Mouse (Mus musculus) liver, embryonic 15.5 days (tissue): ENCODE results near the gene Pard6b. TPM values are rescaled to one million over a fixed set of nuclear protein-coding genes. Genes with fewer than 3 reads are reported as not detected.

Experiments
- ATAC-seq: fragments of 200-750 bp; cut with Nextera tagmentation; 2 replicates; pipeline ENCODE4 v1.8.0; 2017; ENCODE audit warnings: moderate number of reproducible peaks, mild to moderate bottlenecking, moderate library complexity; ENCODE audit not compliant: insufficient read depth
- H3K27ac ChIP-seq: fragments of 300-500 bp; sonication (generic); replicated peaks from 2 replicates; pipeline ENCODE4 v1.5.1; 2015; ENCODE audit warnings: mild to moderate bottlenecking, inconsistent platforms
- H3K27me3 ChIP-seq: fragments of 300-500 bp; sonication (generic); 2 replicates; pipeline ENCODE4 v1.6.1; 2015; ENCODE audit warnings: mild to moderate bottlenecking, inconsistent platforms
- H3K36me3 ChIP-seq: fragments of 300-500 bp; sonication (generic); replicated peaks from 2 replicates; pipeline ENCODE4 v1.6.1; 2015; ENCODE audit warnings: moderate library complexity, mild to moderate bottlenecking, inconsistent platforms
- H3K4me1 ChIP-seq: fragments of 300-500 bp; sonication (generic); replicated peaks from 2 replicates; pipeline ENCODE4 v1.6.1; 2015; ENCODE audit warnings: inconsistent platforms
- H3K4me2 ChIP-seq: fragments of 300-500 bp; sonication (generic); 2 replicates; pipeline ENCODE4 v1.6.1; 2015; ENCODE audit warnings: moderate library complexity, mild to moderate bottlenecking, inconsistent platforms
- H3K4me3 ChIP-seq: fragments of 300-500 bp; sonication (generic); replicated peaks from 2 replicates; pipeline ENCODE4 v1.5.1; 2015; ENCODE audit warnings: mild to moderate bottlenecking, inconsistent platforms
- H3K9ac ChIP-seq: fragments of 300-500 bp; sonication (generic); 2 replicates; pipeline ENCODE4 v1.6.1; 2015; ENCODE audit warnings: moderate library complexity, mild to moderate bottlenecking, inconsistent platforms
- H3K9me3 ChIP-seq: fragments of 300-500 bp; sonication (generic); replicated peaks from 2 replicates; pipeline ENCODE4 v1.6.1; 2016; ENCODE audit warnings: inconsistent platforms
- WGBS: fragments of 180-500 bp; shearing (Covaris S2); methylation state at CpG from one replicate; pipeline ENCODE4 v1.1.7; 2015; ENCODE audit warnings: mixed read lengths; ENCODE audit not compliant: insufficient replicate concordance; 5-methylcytosine and 5-hydroxymethylcytosine counted together
- polyA plus RNA-seq: library from polyadenylated mRNA; unstranded; fragments of >200 nt; fragmentation: Nextera tagmentation; extraction: Ambion mirVana; gene quantifications from 2 replicates; pipeline ENCODE4 v1.2.1, GENCODE M21; 2015

The Pard6b gene
- polyA plus RNA-seq, 1 experiment from 2014 or later = 2.6 TPM

DNA sequence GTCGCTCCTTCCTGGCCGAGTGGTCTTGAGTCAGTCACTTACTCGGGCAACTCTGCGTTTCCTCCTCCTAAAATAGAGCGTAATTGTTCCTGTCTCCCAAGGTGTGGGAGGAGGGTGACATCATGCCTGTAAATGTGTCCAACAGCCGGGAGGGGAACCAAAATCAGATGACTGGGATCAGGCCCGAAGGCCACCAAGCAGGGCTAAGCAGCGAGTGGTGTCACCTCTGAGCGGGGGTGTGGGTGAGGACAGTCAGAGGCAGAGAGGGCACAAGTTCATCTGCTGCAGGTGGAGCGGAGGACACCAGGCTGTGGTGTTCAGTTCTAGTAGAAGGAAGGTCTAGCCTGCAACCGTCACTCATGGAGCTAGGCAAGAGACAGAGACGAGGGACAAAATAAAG lies 17.1 kb upstream of the Pard6b start:
- 0 out of 2 replicates have a peak, but pooled peaks cover 5% of the 10 kb centered on the region for H3K4me1 ChIP-seq
- no peaks in the 10 kb centered on the region for H3K9me3 ChIP-seq
- no peak overlapping the region for H3K9ac ChIP-seq
- H3K4me2 ChIP-seq = no peak overlapping the region
- H3K36me3 ChIP-seq = no peaks in the 10 kb centered on the region
- no peak for ATAC-seq
- H3K4me3 ChIP-seq = no peak overlapping the region
- 73% methylated on average over 12 of the region's 12 CpGs for WGBS
- no peak overlapping the region for H3K27ac ChIP-seq
- H3K27me3 ChIP-seq = no peaks in the 10 kb centered on the region

DNA sequence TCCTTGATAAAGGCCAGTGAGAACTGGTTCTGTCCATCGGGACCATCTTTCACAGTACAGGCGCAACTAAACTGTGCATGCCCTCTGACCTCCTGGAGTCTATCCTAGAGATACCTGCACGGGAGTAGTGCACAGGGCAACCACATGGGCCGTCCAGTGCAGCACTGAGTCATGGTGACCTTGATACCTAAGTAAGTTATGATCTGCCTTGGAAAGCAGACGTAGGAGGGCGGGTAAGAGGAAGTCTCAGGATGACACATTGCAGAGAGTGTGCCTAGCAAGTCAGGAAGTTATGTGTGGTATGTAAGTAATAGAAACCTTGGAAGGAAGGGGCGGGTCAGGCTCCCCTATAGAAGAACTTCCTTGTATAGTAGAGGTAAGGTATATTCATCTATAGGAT lies 15.3 kb upstream of the Pard6b start:
- no peak overlapping the region for H3K27ac ChIP-seq
- no peak for ATAC-seq
- H3K36me3 ChIP-seq = no peaks in the 10 kb centered on the region
- no peaks in the 10 kb centered on the region for H3K9me3 ChIP-seq
- no peaks in the 10 kb centered on the region for H3K27me3 ChIP-seq
- H3K9ac ChIP-seq = no peak overlapping the region
- H3K4me1 ChIP-seq = no peaks in the 10 kb centered on the region
- H3K4me3 ChIP-seq = no peak overlapping the region
- no peak overlapping the region for H3K4me2 ChIP-seq
- WGBS = 36% methylated on average over 7 of the region's 7 CpGs

DNA sequence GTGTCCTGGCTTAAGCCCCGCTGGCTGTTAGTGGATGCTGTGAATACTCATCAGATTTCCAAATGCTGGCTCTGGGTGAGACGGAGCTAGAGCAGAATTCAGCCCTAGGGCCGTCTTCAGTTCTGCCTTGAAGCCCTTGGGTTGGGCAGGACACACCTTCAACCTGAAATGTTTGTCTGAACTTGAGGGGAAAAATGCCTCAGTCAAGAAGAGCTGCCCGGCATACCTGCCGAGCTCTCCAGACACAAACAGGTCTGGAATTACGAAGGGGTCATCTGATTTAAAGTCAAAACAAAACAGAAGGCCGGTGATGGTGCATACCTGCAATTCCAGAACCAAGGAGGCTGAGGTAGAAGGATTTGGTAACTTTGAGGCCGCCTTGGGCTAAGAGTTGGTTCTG lies 14.0 kb upstream of the Pard6b start:
- Histone ChIP-seq H3K4me1 (no peaks in the 10 kb centered on the region), H3K27ac (no peak overlapping the region), H3K9me3 (no peaks in the 10 kb centered on the region), H3K27me3 (no peaks in the 10 kb centered on the region), H3K4me2 (no peak overlapping the region), H3K9ac (no peak overlapping the region), H3K36me3 (no peaks in the 10 kb centered on the region), H3K4me3 (no peak overlapping the region)
- WGBS = 68% methylated on average over 8 of the region's 8 CpGs
- no peak for ATAC-seq

DNA sequence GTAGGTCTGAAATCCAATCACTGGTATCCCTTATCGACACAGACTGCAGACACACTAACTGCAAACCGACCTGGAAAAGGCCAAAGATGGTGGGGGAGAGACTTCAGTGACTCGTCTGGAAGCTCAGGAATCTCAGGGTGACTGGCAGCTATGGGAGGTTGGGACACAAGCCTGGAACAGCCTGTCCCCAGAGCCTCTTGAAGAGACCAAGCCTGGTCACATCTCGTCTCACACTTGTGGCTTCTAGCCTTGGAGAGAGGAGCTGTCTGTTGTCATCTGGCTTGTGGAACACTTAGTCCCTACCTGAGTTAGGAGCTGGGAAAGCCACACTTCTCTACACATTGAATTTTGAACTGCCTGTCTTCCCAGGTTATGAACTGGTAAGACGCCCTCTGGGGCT lies 10.4 kb upstream of the Pard6b start:
- H3K9ac ChIP-seq = no peak overlapping the region
- no peaks in the 10 kb centered on the region for H3K36me3 ChIP-seq
- H3K27ac ChIP-seq = no peak overlapping the region
- 45% methylated on average over 5 of the region's 5 CpGs for WGBS
- no peak overlapping the region for H3K4me3 ChIP-seq
- H3K4me2 ChIP-seq = no peak overlapping the region
- no peaks in the 10 kb centered on the region for H3K9me3 ChIP-seq
- H3K4me1 ChIP-seq = peaks cover 10% of the 10 kb centered on the region; the same call in 1 of the 2 replicates
- no peaks in the 10 kb centered on the region; the same call in 1 of the 2 replicates for H3K27me3 ChIP-seq
- ATAC-seq = no peak

DNA sequence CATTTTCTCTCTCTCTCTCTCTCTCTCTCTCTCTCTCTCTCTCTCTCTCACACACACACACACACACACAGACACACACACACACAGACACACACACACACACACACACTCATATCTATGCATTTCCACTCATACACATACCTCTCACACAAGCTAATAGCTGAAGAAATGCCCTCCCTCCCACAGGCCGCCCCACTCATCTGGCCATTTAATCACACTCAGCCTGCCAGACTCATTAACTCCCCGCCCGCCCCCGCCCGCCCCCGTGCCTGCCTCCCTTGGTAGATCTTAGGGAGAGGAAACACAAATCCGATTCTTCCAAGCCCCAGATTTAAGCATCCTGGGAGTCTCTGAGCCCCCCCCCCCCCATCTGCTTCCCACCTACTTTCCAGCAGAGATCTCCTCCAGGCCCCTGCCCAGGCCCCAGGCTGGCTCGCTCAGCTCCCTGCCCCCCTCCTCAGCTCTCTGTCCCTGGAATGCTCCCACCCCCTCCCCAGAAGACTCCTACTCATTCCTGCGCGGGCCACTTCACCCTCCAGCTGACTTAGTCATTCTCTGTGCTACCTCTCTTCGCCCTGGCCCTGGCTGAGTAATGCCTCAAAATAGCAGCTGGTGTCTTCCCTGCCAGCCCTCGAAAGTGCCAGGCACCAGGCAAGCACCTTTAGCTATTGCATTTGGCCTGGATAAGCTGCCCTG lies 8.2 kb upstream of the Pard6b start:
- WGBS = 41% methylated on average over 12 of the region's 12 CpGs
- Histone ChIP-seq H3K27ac (no peak overlapping the region), H3K9me3 (no peaks in the 10 kb centered on the region), H3K36me3 (no peaks in the 10 kb centered on the region), H3K4me1 (peaks cover 10% of the 10 kb centered on the region; the same call in 1 of the 2 replicates), H3K4me2 (no peak overlapping the region), H3K27me3 (peaks cover 11% of the 10 kb centered on the region), H3K9ac (no peak overlapping the region), H3K4me3 (no peak overlapping the region)
- ATAC-seq = no peak

DNA sequence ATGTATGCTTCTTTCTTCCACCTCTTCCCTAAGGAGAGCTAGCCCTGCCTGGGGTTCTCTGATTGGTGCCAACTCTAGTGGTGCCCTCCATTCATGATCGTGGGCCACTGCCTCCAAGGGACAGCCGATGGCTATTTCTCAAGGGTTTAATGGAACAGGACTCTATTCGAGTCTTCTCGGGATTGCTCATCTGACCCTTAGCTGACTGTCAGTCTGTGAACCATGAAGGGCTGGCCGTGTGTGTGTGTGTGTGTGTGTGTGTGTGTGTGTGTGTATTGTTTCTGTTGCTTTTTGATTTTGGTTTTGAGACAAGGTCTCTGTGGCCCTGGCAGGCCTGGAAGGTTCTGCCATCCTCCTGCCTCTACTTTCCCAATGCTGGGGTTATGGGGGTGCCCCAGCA lies 7.1 kb upstream of the Pard6b start:
- Histone ChIP-seq H3K4me2 (no peak overlapping the region), H3K4me1 (peaks cover 15% of the 10 kb centered on the region), H3K27me3 (peaks cover 20% of the 10 kb centered on the region), H3K4me3 (no peak overlapping the region), H3K9ac (no peak overlapping the region), H3K9me3 (no peaks in the 10 kb centered on the region), H3K27ac (no peak overlapping the region), H3K36me3 (no peaks in the 10 kb centered on the region)
- WGBS = 64% methylated on average over 5 of the region's 5 CpGs
- ATAC-seq = no peak

DNA sequence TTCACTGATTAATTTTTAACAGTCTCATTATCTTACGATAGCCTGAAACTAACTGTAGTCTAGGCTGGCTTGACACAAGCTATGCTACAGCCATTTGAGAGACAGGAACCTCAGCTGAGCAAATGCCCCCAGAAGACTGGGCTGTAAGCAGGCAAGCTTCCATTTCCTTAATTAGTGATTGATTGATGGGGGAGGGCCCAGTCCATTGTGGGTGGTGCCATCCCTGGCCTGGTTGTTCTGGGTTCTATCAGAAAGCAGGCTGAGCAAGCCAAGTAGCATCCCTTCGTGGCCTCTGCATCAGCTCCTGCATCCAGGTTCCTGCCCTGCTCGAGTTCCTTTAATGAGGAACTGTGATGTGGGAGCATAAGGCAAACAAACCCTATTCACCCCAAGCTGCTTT lies 6.3 kb upstream of the Pard6b start:
- Histone ChIP-seq H3K4me1 (peaks cover 19% of the 10 kb centered on the region), H3K9me3 (no peaks in the 10 kb centered on the region), H3K27ac (no peak overlapping the region), H3K4me3 (no peak overlapping the region), H3K36me3 (no peaks in the 10 kb centered on the region), H3K9ac (no peak overlapping the region), H3K4me2 (no peak overlapping the region), H3K27me3 (peaks cover 28% of the 10 kb centered on the region)
- ATAC-seq = no peak
- 35% methylated on average over 3 of the region's 3 CpGs for WGBS

DNA sequence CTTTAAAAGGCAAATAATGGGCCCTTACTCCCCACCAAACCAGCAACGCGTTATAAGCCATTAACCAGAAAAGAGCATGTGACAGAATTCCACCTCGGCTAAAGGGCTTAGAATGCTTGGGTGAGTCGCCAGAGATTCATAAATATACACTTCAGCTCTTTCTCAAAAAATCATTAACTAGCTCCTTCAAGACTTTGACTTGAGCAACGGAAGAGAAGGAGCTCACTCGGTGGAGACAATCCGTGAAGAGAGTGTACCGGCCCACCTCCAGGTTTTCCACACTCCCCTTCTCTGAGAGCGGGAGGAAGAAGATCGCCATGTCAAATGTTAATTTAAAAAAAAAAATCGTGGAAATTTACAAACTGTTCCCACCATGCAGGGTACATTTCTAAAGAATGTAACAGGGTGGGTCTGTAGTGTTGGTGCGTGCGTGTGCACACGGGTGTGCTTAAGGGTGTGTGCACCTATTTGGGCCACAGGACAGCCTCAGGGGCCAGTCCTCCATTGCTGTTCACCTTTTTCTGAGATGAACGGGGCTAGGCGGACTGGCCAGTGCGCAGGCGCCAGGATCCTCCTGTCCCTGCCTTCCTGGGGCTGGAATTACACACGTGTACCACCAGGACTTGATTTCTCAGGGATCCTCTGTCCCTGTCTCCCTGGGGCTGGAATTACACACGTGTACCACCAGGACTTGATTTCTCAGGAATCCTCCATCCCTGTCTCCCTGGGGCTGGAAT lies 3.8 kb upstream of the Pard6b start:
- WGBS = 64% methylated on average over 20 of the region's 20 CpGs
- H3K27me3 ChIP-seq = peaks cover 47% of the 10 kb centered on the region
- ATAC-seq = no peak
- H3K4me3 ChIP-seq = no peak overlapping the region
- H3K36me3 ChIP-seq = no peaks in the 10 kb centered on the region
- no peak overlapping the region for H3K4me2 ChIP-seq
- no peaks in the 10 kb centered on the region for H3K9me3 ChIP-seq
- peaks cover 45% of the 10 kb centered on the region for H3K4me1 ChIP-seq
- H3K27ac ChIP-seq = no peak overlapping the region
- H3K9ac ChIP-seq = no peak overlapping the region

DNA sequence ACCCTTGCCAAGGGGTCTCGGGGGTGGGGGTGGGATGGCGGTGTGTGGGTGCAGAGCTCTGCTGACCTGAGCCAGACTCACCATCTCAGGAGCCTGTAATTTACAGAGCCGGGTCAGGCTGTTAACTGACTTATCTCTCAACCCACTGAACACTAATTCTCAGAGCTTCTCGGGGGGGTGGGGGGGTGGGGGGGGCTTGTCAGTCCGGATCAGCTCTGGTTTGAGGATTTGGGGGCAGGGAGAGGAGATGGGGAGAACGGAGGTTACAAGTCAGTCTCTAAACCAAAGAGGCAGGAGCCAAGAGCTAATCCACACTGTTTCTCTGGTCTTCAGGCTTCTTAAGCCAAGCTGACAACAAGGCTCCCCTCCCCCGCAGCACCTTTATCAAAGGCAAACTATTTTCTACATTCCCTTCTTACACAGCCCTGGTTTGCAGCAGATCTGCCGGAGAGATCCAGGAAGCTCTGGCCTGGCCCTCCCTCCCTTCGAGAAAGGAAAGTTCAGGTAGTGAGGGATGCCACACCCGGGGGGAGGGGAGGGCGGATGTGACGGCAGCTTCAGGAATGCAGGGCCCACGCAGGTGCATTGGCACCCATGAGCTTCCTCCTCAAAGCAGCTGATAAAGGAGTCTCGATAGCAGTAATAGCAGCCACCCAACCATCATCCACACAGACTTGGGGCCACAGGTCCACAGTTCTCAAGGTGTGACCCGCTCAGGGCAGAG lies 2.5 kb upstream of the Pard6b start:
- H3K36me3 ChIP-seq = no peaks in the 10 kb centered on the region
- no peak overlapping the region for H3K4me2 ChIP-seq
- H3K27me3 ChIP-seq = peaks cover 59% of the 10 kb centered on the region
- no peak overlapping the region for H3K27ac ChIP-seq
- H3K9ac ChIP-seq = no peak overlapping the region
- H3K4me1 ChIP-seq = peaks cover 51% of the 10 kb centered on the region
- H3K4me3 ChIP-seq = no peak overlapping the region
- H3K9me3 ChIP-seq = no peaks in the 10 kb centered on the region
- WGBS = 30% methylated on average over 15 of the region's 15 CpGs
- no peak for ATAC-seq

DNA sequence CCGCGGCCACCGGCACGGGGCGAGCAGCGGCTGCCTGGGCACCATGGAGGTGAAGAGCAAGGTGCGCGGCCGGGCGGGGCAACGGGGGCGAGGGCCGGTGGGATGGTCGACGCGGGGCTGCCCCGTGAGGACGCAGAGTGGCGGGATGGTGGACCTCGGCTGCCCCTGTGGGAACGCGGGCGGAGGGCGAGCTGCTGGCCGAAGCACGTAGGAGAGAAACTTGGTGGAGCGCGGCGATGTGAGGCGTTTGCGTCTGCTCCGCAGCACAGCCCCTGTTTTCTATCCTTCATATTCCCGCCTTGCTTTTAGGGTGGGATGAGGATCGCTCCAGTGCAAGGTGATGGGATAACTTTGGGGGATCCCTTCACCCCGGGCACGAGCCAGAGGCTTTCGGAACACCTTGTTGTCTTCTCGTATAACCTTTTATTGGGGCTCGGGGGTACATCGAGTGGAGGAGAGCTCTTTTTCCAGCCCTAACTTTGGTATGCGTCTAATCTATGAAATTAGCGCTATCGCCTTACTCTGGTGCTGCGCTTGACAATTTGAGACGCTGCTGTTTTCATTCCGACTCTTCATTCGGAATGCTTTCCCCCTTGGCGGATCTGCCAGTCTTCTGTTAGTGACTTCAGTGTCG lies 612 bp downstream of the Pard6b start:
- peaks cover 67% of the 10 kb centered on the region for H3K27me3 ChIP-seq
- peak overlapping the region; percentile 99 for H3K4me2 ChIP-seq
- no peaks in the 10 kb centered on the region for H3K36me3 ChIP-seq
- ATAC-seq = no peak
- under 1% methylated on average over 49 of the region's 49 CpGs for WGBS
- peak overlapping the region; percentile 70 for H3K9ac ChIP-seq
- peak overlapping the region; percentile 73 for H3K27ac ChIP-seq
- H3K4me3 ChIP-seq = peak overlapping the region; percentile 72
- H3K9me3 ChIP-seq = no peaks in the 10 kb centered on the region
- peaks cover 51% of the 10 kb centered on the region for H3K4me1 ChIP-seq

DNA sequence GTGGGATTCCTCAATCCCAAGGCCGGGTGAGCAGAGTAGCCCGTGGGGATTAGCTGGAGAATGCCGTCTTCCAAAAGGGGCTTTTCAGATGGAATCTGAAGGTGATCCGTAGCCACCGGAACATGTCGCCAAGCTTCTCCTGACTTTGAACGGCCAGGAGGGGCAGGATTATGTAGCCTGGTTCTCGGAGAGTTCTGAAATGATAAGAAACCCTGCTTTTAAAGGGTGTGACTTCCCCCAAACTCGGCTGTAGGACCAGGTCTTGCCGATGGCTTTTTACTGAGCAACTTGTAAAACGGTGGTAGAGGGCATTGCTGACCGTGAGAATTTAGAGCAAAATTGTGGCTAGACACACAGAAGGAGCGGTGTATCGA lies 1.1 kb downstream of the Pard6b start:
- peaks cover 62% of the 10 kb centered on the region for H3K27me3 ChIP-seq
- H3K36me3 ChIP-seq = no peaks in the 10 kb centered on the region
- no peaks in the 10 kb centered on the region for H3K9me3 ChIP-seq
- 7% methylated on average over 14 of the region's 14 CpGs for WGBS
- no peak for ATAC-seq
- H3K27ac ChIP-seq = no peak overlapping the region
- peaks cover 51% of the 10 kb centered on the region for H3K4me1 ChIP-seq
- peak overlapping the region; percentile 99 for H3K4me2 ChIP-seq
- peak overlapping the region; percentile 70 for H3K9ac ChIP-seq
- peak overlapping the region; percentile 72 for H3K4me3 ChIP-seq
